Mouse (Mus musculus) ovary, adult 18-20 months (tissue): Measurements from ENCODE around the gene Klc3.
A peak's percentile ranks its signal among the peaks of the same experiment; 100 is the strongest.

Experiments used
- DNase-seq: peaks from one replicate; pipeline ENCODE4 v3.0.0; 2022; ENCODE audit warnings: low spot score, mixed read lengths

The Klc3 gene

GRCm38 (mm10) chr7:19403731-19404296 is at the start of gene Klc3:
Gene Klc3 (minus strand): TSS chr7:19404104.
- peak; percentile 43 for DNase-seq

- DNase-seq = no peak
Observed at GRCm38 (mm10) chr7:19449165-19449564, 45.3 kb upstream of the Klc3 start.

- no peak for DNase-seq
Observed at GRCm38 (mm10) chr7:19447689-19448088, 43.8 kb upstream of the Klc3 start.

GRCm38 (mm10) chr7:19444801-19445200 is 40.9 kb upstream of the Klc3 start:
- peak; percentile 80 for DNase-seq

GRCm38 (mm10) chr7:19443344-19443743 is 39.4 kb upstream of the Klc3 start:
- DNase-seq = peak; percentile 35

GRCm38 (mm10) chr7:19441448-19442091 is 37.7 kb upstream of the Klc3 start:
- no peak for DNase-seq

- DNase-seq = no peak
Observed at GRCm38 (mm10) chr7:19437048-19437447, 33.1 kb upstream of the Klc3 start.

- no peak for DNase-seq
Observed at GRCm38 (mm10) chr7:19436276-19436675, 32.4 kb upstream of the Klc3 start.

GRCm38 (mm10) chr7:19432475-19432874 is 28.6 kb upstream of the Klc3 start:
- no peak for DNase-seq

GRCm38 (mm10) chr7:19430402-19430801 is 26.5 kb upstream of the Klc3 start:
- no peak for DNase-seq

GRCm38 (mm10) chr7:19429726-19430125 is 25.8 kb upstream of the Klc3 start:
- DNase-seq = no peak

GRCm38 (mm10) chr7:19427999-19428650 is 24.2 kb upstream of the Klc3 start:
- no peak for DNase-seq

GRCm38 (mm10) chr7:19426888-19427287 is 23.0 kb upstream of the Klc3 start:
- DNase-seq = no peak

GRCm38 (mm10) chr7:19426349-19426748 is 22.4 kb upstream of the Klc3 start:
- DNase-seq = no peak

- DNase-seq = no peak
Observed at GRCm38 (mm10) chr7:19424051-19424450, 20.1 kb upstream of the Klc3 start.

- DNase-seq = no peak
Observed at GRCm38 (mm10) chr7:19423083-19423482, 19.2 kb upstream of the Klc3 start.

- DNase-seq = peak; percentile 85
Observed at GRCm38 (mm10) chr7:19420821-19421636, 17.1 kb upstream of the Klc3 start.

GRCm38 (mm10) chr7:19420121-19420520 is 16.2 kb upstream of the Klc3 start:
- DNase-seq = no peak

GRCm38 (mm10) chr7:19416590-19416989 is 12.7 kb upstream of the Klc3 start:
- no peak for DNase-seq

- DNase-seq = no peak
Observed at GRCm38 (mm10) chr7:19413525-19413924, 9.6 kb upstream of the Klc3 start.

GRCm38 (mm10) chr7:19411783-19412182 is 7.9 kb upstream of the Klc3 start:
- DNase-seq = no peak

GRCm38 (mm10) chr7:19410766-19411344 is 7.0 kb upstream of the Klc3 start:
- DNase-seq = peak; percentile 55
